Mouse (Mus musculus) midbrain, embryonic 16.5 days (tissue): ENCODE measurements around the gene Pxt1. TPM values are rescaled to one million over a fixed set of nuclear protein-coding genes. Genes with fewer than 3 reads are reported as not detected.
A peak's percentile ranks its signal among the peaks of the same experiment; 100 is the strongest.

Source experiments
- ATAC-seq: fragments of 200-750 bp; cut with Nextera tagmentation; 2 replicates; pipeline ENCODE4 v1.8.0; 2017; ENCODE audit warnings: moderate TSS enrichment
- H3K27ac ChIP-seq: fragments of 300-500 bp; sonication (generic); 2 replicates; pipeline ENCODE4 v1.5.1; 2014; ENCODE audit warnings: mild to moderate bottlenecking, low read length, mixed read lengths
- H3K27me3 ChIP-seq: fragments of 300-500 bp; sonication (generic); 2 replicates; pipeline ENCODE4 v1.6.1; 2014; ENCODE audit warnings: low read depth, low read length, mixed read lengths; ENCODE audit not compliant: control insufficient read depth, insufficient read depth
- H3K36me3 ChIP-seq: fragments of 300-500 bp; sonication (generic); 2 replicates; pipeline ENCODE4 v1.6.1; 2014; ENCODE audit warnings: mild to moderate bottlenecking, low read length, moderate library complexity, mixed read lengths; ENCODE audit not compliant: control insufficient read depth, insufficient read depth
- H3K4me1 ChIP-seq: fragments of 300-500 bp; sonication (generic); 2 replicates; pipeline ENCODE4 v1.6.1; 2014; ENCODE audit warnings: mild to moderate bottlenecking, low read length, mixed read lengths; ENCODE audit not compliant: control insufficient read depth, insufficient read depth
- H3K4me2 ChIP-seq: fragments of 300-500 bp; sonication (generic); 2 replicates; pipeline ENCODE4 v1.6.1; 2014; ENCODE audit warnings: mild to moderate bottlenecking, low read length, mixed read lengths
- H3K4me3 ChIP-seq: fragments of 300-500 bp; sonication (generic); 2 replicates; pipeline ENCODE4 v1.5.1; 2014; ENCODE audit warnings: low read depth, mild to moderate bottlenecking, low read length, moderate library complexity, mixed read lengths
- H3K9ac ChIP-seq: fragments of 300-500 bp; sonication (generic); 2 replicates; pipeline ENCODE4 v1.6.1; 2014; ENCODE audit warnings: low read depth, low read length, mixed read lengths
- H3K9me3 ChIP-seq: fragments of 300-500 bp; sonication (generic); replicated peaks from 2 replicates; pipeline ENCODE4 v1.6.1; 2014; ENCODE audit warnings: mild to moderate bottlenecking, low read length, mixed read lengths; ENCODE audit not compliant: control insufficient read depth, poor library complexity, severe bottlenecking
- WGBS: fragments of 180-500 bp; shearing (Covaris S2); extraction: QIAGEN DNeasy Blood & Tissue Kit; methylation state at CpG from one replicate; pipeline ENCODE4 v1.1.7; 2014; 5-methylcytosine and 5-hydroxymethylcytosine counted together
- polyA plus RNA-seq: library from polyadenylated mRNA; unstranded; fragments of >200 nt; fragmentation: Nextera tagmentation; extraction: Ambion mirVana; gene quantifications from 2 replicates; pipeline ENCODE4 v1.2.1, GENCODE M21; 2015

Gene Pxt1
- polyA plus RNA-seq, 1 experiment from 2014 or later = not detected

- Histone ChIP-seq H3K27me3 (no peaks in the 10 kb centered on the region), H3K9ac (no peak overlapping the region), H3K36me3 (no peaks in the 10 kb centered on the region), H3K9me3 (no peaks in the 10 kb centered on the region), H3K4me2 (no peak overlapping the region), H3K27ac (no peak overlapping the region), H3K4me3 (no peak overlapping the region), H3K4me1 (no peaks in the 10 kb centered on the region)
- no peak for ATAC-seq
- 79% methylated on average over 10 of the region's 10 CpGs for WGBS
These were observed 6.9 kb downstream of the Pxt1 start for GRCm38 (mm10) chr17:28936622-28937345.

GRCm38 (mm10) chr17:28936133-28936532, 7.5 kb downstream of the Pxt1 start:
- Histone ChIP-seq H3K9ac (no peak overlapping the region), H3K27ac (no peak overlapping the region), H3K4me3 (no peak overlapping the region), H3K27me3 (no peaks in the 10 kb centered on the region), H3K4me1 (no peaks in the 10 kb centered on the region), H3K9me3 (no peaks in the 10 kb centered on the region), H3K4me2 (no peak overlapping the region), H3K36me3 (no peaks in the 10 kb centered on the region)
- 93% methylated on average over 7 of the region's 7 CpGs for WGBS
- ATAC-seq = no peak

GRCm38 (mm10) chr17:28934120-28934916, 9.3 kb downstream of the Pxt1 start:
- Histone ChIP-seq H3K36me3 (no peaks in the 10 kb centered on the region), H3K4me1 (no peaks in the 10 kb centered on the region), H3K27ac (no peak overlapping the region), H3K4me3 (no peak overlapping the region), H3K27me3 (no peaks in the 10 kb centered on the region), H3K9ac (no peak overlapping the region), H3K9me3 (no peaks in the 10 kb centered on the region), H3K4me2 (no peak overlapping the region)
- WGBS = 80% methylated on average over 19 of the region's 19 CpGs
- ATAC-seq = no peak

- Histone ChIP-seq H3K9ac (no peak overlapping the region), H3K27me3 (no peaks in the 10 kb centered on the region), H3K36me3 (no peaks in the 10 kb centered on the region), H3K27ac (no peak overlapping the region), H3K4me3 (no peak overlapping the region), H3K9me3 (no peaks in the 10 kb centered on the region), H3K4me1 (no peaks in the 10 kb centered on the region), H3K4me2 (no peak overlapping the region)
- WGBS = 79% methylated on average over 4 of the region's 4 CpGs
- no peak for ATAC-seq
These were observed 11.4 kb downstream of the Pxt1 start for GRCm38 (mm10) chr17:28932274-28932673.

GRCm38 (mm10) chr17:28931436-28932211, 12.0 kb downstream of the Pxt1 start:
- H3K4me2 ChIP-seq = no peak overlapping the region
- no peaks in the 10 kb centered on the region for H3K27me3 ChIP-seq
- H3K36me3 ChIP-seq = no peaks in the 10 kb centered on the region
- H3K4me3 ChIP-seq = no peak overlapping the region
- no peak overlapping the region for H3K27ac ChIP-seq
- no peak overlapping the region for H3K9ac ChIP-seq
- H3K4me1 ChIP-seq = no peaks in the 10 kb centered on the region
- 92% methylated on average over 18 of the region's 18 CpGs for WGBS
- no peak for ATAC-seq
- H3K9me3 ChIP-seq = no peaks in the 10 kb centered on the region

- no peaks in the 10 kb centered on the region for H3K9me3 ChIP-seq
- no peaks in the 10 kb centered on the region for H3K27me3 ChIP-seq
- no peaks in the 10 kb centered on the region for H3K4me1 ChIP-seq
- 24% methylated on average over 14 of the region's 14 CpGs for WGBS
- no peak overlapping the region for H3K9ac ChIP-seq
- H3K4me3 ChIP-seq = no peak overlapping the region
- peak; percentile 67 for ATAC-seq
- H3K27ac ChIP-seq = no peak overlapping the region
- no peak overlapping the region for H3K4me2 ChIP-seq
- no peaks in the 10 kb centered on the region for H3K36me3 ChIP-seq
These were observed 13.1 kb downstream of the Pxt1 start for GRCm38 (mm10) chr17:28930392-28931074.

- Histone ChIP-seq H3K9me3 (no peaks in the 10 kb centered on the region), H3K4me3 (no peak overlapping the region), H3K9ac (no peak overlapping the region), H3K36me3 (no peaks in the 10 kb centered on the region), H3K27me3 (no peaks in the 10 kb centered on the region), H3K4me1 (no peaks in the 10 kb centered on the region), H3K4me2 (no peak overlapping the region), H3K27ac (no peak overlapping the region)
- ATAC-seq = no peak
- WGBS = 96% methylated on average over 4 of the region's 4 CpGs
These were observed 14.3 kb downstream of the Pxt1 start for GRCm38 (mm10) chr17:28929369-28929768.

- Histone ChIP-seq H3K27me3 (no peaks in the 10 kb centered on the region), H3K4me1 (no peaks in the 10 kb centered on the region), H3K9ac (no peak overlapping the region), H3K9me3 (no peaks in the 10 kb centered on the region), H3K4me3 (no peak overlapping the region), H3K27ac (no peak overlapping the region), H3K36me3 (no peaks in the 10 kb centered on the region), H3K4me2 (no peak overlapping the region)
- 84% methylated on average over 9 of the region's 9 CpGs for WGBS
- ATAC-seq = no peak
These were observed 15.6 kb downstream of the Pxt1 start for GRCm38 (mm10) chr17:28928004-28928403.
